Mouse (Mus musculus): ENCODE results near the gene Tmem104.

DNA sequence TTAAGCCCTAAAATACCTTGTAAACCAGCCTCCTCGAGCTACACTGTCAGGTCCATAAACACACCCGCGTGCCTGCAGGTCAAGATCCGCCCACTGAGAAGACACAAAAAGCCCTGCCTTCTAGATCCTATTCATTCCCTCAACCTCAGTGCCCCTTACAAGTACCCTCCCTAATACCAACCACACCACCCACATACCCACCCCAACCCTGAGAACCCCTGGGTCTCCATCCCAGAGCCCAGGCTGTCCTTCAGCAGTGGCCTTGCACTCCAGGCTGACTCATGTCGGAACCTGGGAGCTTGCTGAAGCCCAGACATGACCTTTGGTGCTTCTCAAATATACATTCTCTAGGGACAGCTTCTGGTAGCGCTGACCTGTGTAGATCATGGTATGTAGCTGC lies 87.5 kb downstream of the Tmem104 start:
- no peak for TF ChIP-seq CTCF (IDR thresholded peaks at IDR 0.05; ENCODE audit: borderline replicate concordance, control insufficient read depth, extremely low read depth, insufficient read depth, low read length, poor library complexity)
- no peak for TF ChIP-seq POLR2A (IDR thresholded peaks at IDR 0.05; ENCODE audit: control insufficient read depth, extremely low read depth, insufficient read depth, low read length, poor library complexity)

Data from thymus, adult 2 months (tissue).